Mouse (Mus musculus): ENCODE data around the gene Mllt6. TPM values are rescaled to one million over a fixed set of nuclear protein-coding genes. Genes with fewer than 3 reads are reported as not detected.

The Mllt6 gene
- total and polyA plus RNA-seq, 3 experiments = 24.3 to 55.6 (median 43.0) TPM

DNA sequence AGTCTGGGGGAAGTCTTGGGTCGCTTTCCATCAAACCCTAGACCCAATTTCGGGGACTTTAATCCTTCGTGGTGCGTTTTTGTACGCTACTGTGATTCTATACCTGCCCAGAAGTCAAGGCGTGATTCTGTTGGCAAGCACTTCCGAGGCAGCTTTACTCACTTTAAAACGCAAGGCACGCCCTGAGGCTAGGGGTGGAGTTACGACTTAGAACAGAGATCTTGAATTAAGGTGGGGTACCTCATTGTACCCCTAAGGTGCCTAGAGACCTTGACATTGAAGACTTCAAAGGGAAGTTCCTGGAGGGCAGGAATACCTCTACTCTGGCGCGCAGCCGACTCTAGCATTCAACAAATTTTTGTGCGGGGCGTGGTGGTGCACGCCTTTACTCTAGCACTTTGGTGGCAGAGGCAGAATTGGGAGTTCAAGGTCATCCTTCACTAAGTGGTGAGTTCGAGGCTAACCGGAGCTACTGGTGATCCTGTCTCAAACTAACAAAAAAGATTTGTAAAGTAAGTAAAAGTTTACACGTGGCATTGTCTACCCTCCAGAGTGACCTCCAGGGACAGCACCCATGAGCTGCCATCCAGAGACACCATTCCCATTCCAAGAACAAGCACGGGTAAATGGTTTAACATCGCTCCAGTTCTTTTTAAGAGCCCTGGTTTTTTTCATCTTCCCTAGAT, 864 bp upstream of the Mllt6 start (continued):
- TF ChIP-seq RAD21 (IDR thresholded peaks at IDR 0.05; ENCODE audit: low read depth, low read length) = no peak
- peak; percentile 66; the same call in 1 of the 2 replicates for TF ChIP-seq MXI1 (IDR thresholded peaks at IDR 0.05; ENCODE audit: low read depth, low read length)
- TF ChIP-seq PAX5 (IDR thresholded peaks at IDR 0.05; ENCODE audit: low read length) = no peak
- TF ChIP-seq CHD1 (IDR thresholded peaks at IDR 0.05; ENCODE audit: low read depth, low read length) = peak; percentile 82
- peak; percentile 41; the same call in 1 of the 2 replicates for TF ChIP-seq MAZ (IDR thresholded peaks at IDR 0.05; ENCODE audit: low read depth, low read length)
- TF ChIP-seq ZNF384 (IDR thresholded peaks at IDR 0.05; ENCODE audit: low read depth, low read length) = no peak
- TF ChIP-seq IRF4 (IDR thresholded peaks at IDR 0.05; ENCODE audit: low read depth, low read length) = no peak; the same call in 1 of the 2 replicates
- TF ChIP-seq JUN (IDR thresholded peaks at IDR 0.05; ENCODE audit: insufficient read depth, low read depth, low read length) = no peak
- 0 out of 2 replicates have a peak, but pooled peaks have one; percentile 0 for TF ChIP-seq ETS1 (conservative IDR thresholded peaks at IDR 0.05; ENCODE audit: low read depth, low read length)
- no peak for TF ChIP-seq CTCF (conservative IDR thresholded peaks at IDR 0.05 in 1 of 2, IDR thresholded peaks at IDR 0.05 in 1 of 2; ENCODE audit: low read depth in 2 of 2, low read length in 2 of 2)
- TF ChIP-seq KAT2A (IDR thresholded peaks at IDR 0.05; ENCODE audit: insufficient replicate concordance, low read length) = peak; percentile 2; the same call in 1 of the 2 replicates
- TF ChIP-seq ZC3H11A (IDR thresholded peaks at IDR 0.05; ENCODE audit: low read depth, low read length) = no peak
- peak; percentile 8; the same call in 1 of the 2 replicates for TF ChIP-seq TCF12 (IDR thresholded peaks at IDR 0.05; ENCODE audit: low read depth, low read length)
- TF ChIP-seq BHLHE40 (IDR thresholded peaks at IDR 0.05; ENCODE audit: low read depth, low read length) = no peak
- TF ChIP-seq SMC3 (IDR thresholded peaks at IDR 0.05; ENCODE audit: low read depth, low read length) = no peak
- no peak for TF ChIP-seq ZMIZ1 (IDR thresholded peaks at IDR 0.05; ENCODE audit: low read depth, low read length)
- no peak; the same call in 1 of the 2 replicates for TF ChIP-seq ELF1 (IDR thresholded peaks at IDR 0.05; ENCODE audit: low read depth, low read length)
- TF ChIP-seq HCFC1 (IDR thresholded peaks at IDR 0.05; ENCODE audit: low read depth, low read length) = no peak
- no peak; the same call in 1 of the 2 replicates for TF ChIP-seq SIN3A (IDR thresholded peaks at IDR 0.05; ENCODE audit: low read length)

DNA sequence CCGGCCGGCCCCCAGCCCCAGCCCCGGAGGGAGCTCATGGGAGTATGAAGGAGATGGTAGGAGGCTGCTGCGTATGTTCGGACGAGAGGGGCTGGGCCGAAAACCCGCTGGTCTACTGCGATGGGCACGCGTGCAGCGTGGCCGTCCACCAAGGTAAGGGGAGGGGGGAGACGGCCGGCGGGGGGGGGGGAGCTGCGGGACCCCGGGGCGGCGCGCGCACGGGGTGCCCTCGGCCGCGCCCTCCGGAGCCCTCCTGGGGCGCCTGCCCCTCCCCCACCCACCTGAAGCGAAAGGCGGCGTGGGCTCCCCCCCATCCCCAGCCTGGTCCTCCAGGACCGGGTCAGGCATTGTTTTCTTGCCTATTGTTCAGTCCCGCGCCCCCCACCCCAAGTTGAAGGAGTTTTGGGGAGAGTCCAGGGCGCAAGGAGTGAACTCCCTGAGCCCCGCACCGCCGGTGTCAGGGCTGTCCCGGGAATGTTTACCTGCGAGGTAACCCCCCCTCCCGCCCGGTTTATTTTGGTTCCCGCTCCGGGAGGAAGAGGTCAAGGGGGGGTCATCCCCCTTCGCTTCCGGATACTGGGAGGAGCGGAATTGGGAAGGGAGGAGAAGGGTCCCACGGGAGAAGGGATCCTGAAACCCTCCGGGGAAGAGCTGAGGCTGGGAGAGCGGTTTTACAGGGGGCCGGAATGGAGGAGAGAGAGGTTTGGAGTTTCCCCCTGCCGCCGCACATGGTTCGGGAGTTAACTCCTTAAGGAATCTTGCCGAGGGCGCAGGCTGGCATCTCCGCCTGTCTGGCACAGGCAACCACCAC, 519 bp downstream of the Mllt6 start:
- dilution Hi-C loops (cut with MboI; ENCODE audit: extremely low pct_ligation_motif_present, extremely low pct_unique_long_range_greater_than_20kb, low sequenced_read_pairs) = no loop called here
- Histone ChIP-seq H3K4me3 (replicated peaks in 1 of 3; ENCODE audit: low read depth in 2 of 3, low read length in 2 of 3, poor library complexity in 1 of 3) (peak overlapping the region; percentile 82 to 96 (median 82)), H3K36me3 (replicated peaks in 1 of 2; ENCODE audit: control insufficient read depth in 1 of 2, insufficient read depth in 1 of 2, low read length in 1 of 2) (peaks cover 33 to 40% of the 10 kb centered on the region in 2 experiments), H3K27ac (ENCODE audit: insufficient read depth, low read depth) (peak overlapping the region; percentile 51; the same call in 1 of the 2 replicates), H3K4me2 (ENCODE audit: insufficient read depth, low read depth, poor library complexity, severe bottlenecking) (peak overlapping the region; percentile 85), H3K79me2 (replicated peaks; ENCODE audit: control insufficient read depth, extremely low read depth, insufficient read depth, poor library complexity, severe bottlenecking) (peaks cover 44% of the 10 kb centered on the region), H3K4me1 (ENCODE audit: control insufficient read depth in 1 of 2, insufficient read depth in 2 of 2) (peaks cover 9 to 24% of the 10 kb centered on the region in 2 experiments), H3K9me3 (replicated peaks; ENCODE audit: low read length) (peaks cover 5% of the 10 kb centered on the region), H3K9ac (ENCODE audit: insufficient read depth, low read depth) (peak overlapping the region; percentile 89), H3K27me3 (replicated peaks) (no peaks in the 10 kb centered on the region)
- in situ Hi-C loops (cut with MboI; ENCODE audit: low pct_ligation_motif_present, low pct_unique_long_range_greater_than_20kb, low sequenced_read_pairs) = no loop called here
- DNase-seq (ENCODE audit: extremely low read depth) = peak; percentile 44
- TF ChIP-seq ELF1 (IDR thresholded peaks at IDR 0.05; ENCODE audit: low read depth, low read length) = no peak
- peak; percentile 72; the same call in 1 of the 2 replicates for TF ChIP-seq CHD2 (IDR thresholded peaks at IDR 0.05; ENCODE audit: low read length)
- 0 out of 2 replicates have a peak, but pooled peaks have one; percentile 8 for TF ChIP-seq SIN3A (IDR thresholded peaks at IDR 0.05; ENCODE audit: low read length)
- TF ChIP-seq POLR2A (IDR thresholded peaks at IDR 0.05; ENCODE audit: low read depth, low read length) = no peak
- no peak; the same call in 1 of the 2 replicates for TF ChIP-seq CHD1 (IDR thresholded peaks at IDR 0.05; ENCODE audit: low read depth, low read length)
- TF ChIP-seq IRF4 (IDR thresholded peaks at IDR 0.05; ENCODE audit: low read depth, low read length) = 0 out of 2 replicates have a peak, but pooled peaks have one; percentile 10
- TF ChIP-seq MAZ (IDR thresholded peaks at IDR 0.05; ENCODE audit: low read depth, low read length) = 0 out of 2 replicates have a peak, but pooled peaks have one; percentile 58
- no peak for TF ChIP-seq ZNF384 (IDR thresholded peaks at IDR 0.05; ENCODE audit: low read depth, low read length)
- 0 out of 2 replicates have a peak, but pooled peaks have one; percentile 14 for TF ChIP-seq MEF2A (IDR thresholded peaks at IDR 0.05; ENCODE audit: borderline replicate concordance, low read depth, low read length)
